Mouse (Mus musculus) embryonic facial prominence, embryonic 13.5 days (tissue): ENCODE measurements around the gene Ubash3a. TPM values are rescaled to one million over a fixed set of nuclear protein-coding genes. Genes with fewer than 3 reads are reported as not detected.

Experiments used
- ATAC-seq: fragments of 200-750 bp; cut with Nextera tagmentation; 2 replicates; pipeline ENCODE4 v1.8.0; 2017; ENCODE audit warnings: low read depth; ENCODE audit not compliant: insufficient number of reproducible peaks, insufficient read depth, low FRiP score, low TSS enrichment
- H3K27ac ChIP-seq: fragments of 300-500 bp; sonication (generic); 2 replicates; pipeline ENCODE4 v1.5.1; 2015; ENCODE audit warnings: moderate library complexity, mild to moderate bottlenecking, inconsistent platforms
- H3K27me3 ChIP-seq: fragments of 300-500 bp; sonication (generic); 2 replicates; pipeline ENCODE4 v1.6.1; 2015; ENCODE audit warnings: mild to moderate bottlenecking, inconsistent platforms
- H3K36me3 ChIP-seq: fragments of 300-500 bp; sonication (generic); 2 replicates; pipeline ENCODE4 v1.6.1; 2015; ENCODE audit warnings: mild to moderate bottlenecking, inconsistent platforms
- H3K4me1 ChIP-seq: fragments of 300-500 bp; sonication (generic); 2 replicates; pipeline ENCODE4 v1.6.1; 2015; ENCODE audit warnings: inconsistent platforms
- H3K4me2 ChIP-seq: fragments of 300-500 bp; sonication (generic); 2 replicates; pipeline ENCODE4 v1.6.1; 2015; ENCODE audit warnings: moderate library complexity, mild to moderate bottlenecking, inconsistent platforms
- H3K4me3 ChIP-seq: fragments of 300-500 bp; sonication (generic); 2 replicates; pipeline ENCODE4 v1.5.1; 2015; ENCODE audit warnings: mild to moderate bottlenecking, inconsistent platforms
- H3K9ac ChIP-seq: fragments of 300-500 bp; sonication (generic); 2 replicates; pipeline ENCODE4 v1.6.1; 2015; ENCODE audit warnings: mild to moderate bottlenecking, inconsistent platforms
- H3K9me3 ChIP-seq: fragments of 300-500 bp; sonication (generic); 2 replicates; pipeline ENCODE4 v1.6.1; 2016; ENCODE audit warnings: inconsistent platforms
- WGBS: fragments of 180-500 bp; shearing (Covaris S2); methylation state at CpG from one replicate; pipeline ENCODE4 v1.1.7; 2015; ENCODE audit warnings: mixed read lengths; 5-methylcytosine and 5-hydroxymethylcytosine counted together
- polyA plus RNA-seq: library from polyadenylated mRNA; unstranded; fragments of >200 nt; fragmentation: Nextera tagmentation; extraction: Ambion mirVana; gene quantifications from 2 replicates; pipeline ENCODE4 v1.2.1, GENCODE M21; 2015

The Ubash3a gene
- polyA plus RNA-seq, 1 experiment from 2014 or later: 0.24 TPM

- H3K4me2 ChIP-seq: no peak overlapping the region
- no peak overlapping the region for H3K27ac ChIP-seq
- H3K27me3 ChIP-seq: no peaks in the 10 kb centered on the region
- H3K9me3 ChIP-seq: no peaks in the 10 kb centered on the region
- no peak for ATAC-seq
- H3K9ac ChIP-seq: no peak overlapping the region
- H3K4me1 ChIP-seq: peaks cover 4% of the 10 kb centered on the region; the same call in 1 of the 2 replicates
- 79% methylated on average over 8 of the region's 8 CpGs for WGBS
- H3K36me3 ChIP-seq: no peaks in the 10 kb centered on the region
- no peak overlapping the region for H3K4me3 ChIP-seq
These were observed 15.8 kb upstream of the Ubash3a start for GRCm38 (mm10) chr17:31191825-31192224.

GRCm38 (mm10) chr17:31192663-31193062, 15.0 kb upstream of the Ubash3a start:
- no peak overlapping the region for H3K4me2 ChIP-seq
- peaks cover 4% of the 10 kb centered on the region; the same call in 1 of the 2 replicates for H3K4me1 ChIP-seq
- H3K4me3 ChIP-seq: no peak overlapping the region
- no peak overlapping the region for H3K27ac ChIP-seq
- no peaks in the 10 kb centered on the region for H3K9me3 ChIP-seq
- WGBS: 32% methylated on average over 2 of the region's 2 CpGs
- ATAC-seq: no peak
- H3K9ac ChIP-seq: no peak overlapping the region
- no peaks in the 10 kb centered on the region for H3K36me3 ChIP-seq
- no peaks in the 10 kb centered on the region for H3K27me3 ChIP-seq

- WGBS: 87% methylated on average over 9 of the region's 9 CpGs
- Histone ChIP-seq H3K4me2 (no peak overlapping the region), H3K4me3 (no peak overlapping the region), H3K9me3 (no peaks in the 10 kb centered on the region), H3K27ac (no peak overlapping the region), H3K4me1 (peaks cover 4% of the 10 kb centered on the region; the same call in 1 of the 2 replicates), H3K36me3 (no peaks in the 10 kb centered on the region), H3K9ac (no peak overlapping the region), H3K27me3 (no peaks in the 10 kb centered on the region)
- no peak for ATAC-seq
These were observed 14.3 kb upstream of the Ubash3a start for GRCm38 (mm10) chr17:31193360-31193759.

GRCm38 (mm10) chr17:31195207-31195606, 12.5 kb upstream of the Ubash3a start:
- Histone ChIP-seq H3K36me3 (no peaks in the 10 kb centered on the region), H3K4me1 (peaks cover 4% of the 10 kb centered on the region; the same call in 1 of the 2 replicates), H3K27me3 (no peaks in the 10 kb centered on the region), H3K9ac (no peak overlapping the region), H3K4me3 (no peak overlapping the region), H3K9me3 (no peaks in the 10 kb centered on the region), H3K27ac (no peak overlapping the region), H3K4me2 (no peak overlapping the region)
- WGBS: 88% methylated on average over 6 of the region's 6 CpGs
- no peak for ATAC-seq

- H3K4me2 ChIP-seq: no peak overlapping the region
- no peak overlapping the region for H3K9ac ChIP-seq
- H3K36me3 ChIP-seq: no peaks in the 10 kb centered on the region
- no peaks in the 10 kb centered on the region for H3K27me3 ChIP-seq
- H3K4me1 ChIP-seq: peaks cover 4% of the 10 kb centered on the region; the same call in 1 of the 2 replicates
- no peak for ATAC-seq
- no peaks in the 10 kb centered on the region for H3K9me3 ChIP-seq
- WGBS: 79% methylated on average over 7 of the region's 7 CpGs
- H3K4me3 ChIP-seq: no peak overlapping the region
- H3K27ac ChIP-seq: no peak overlapping the region
These were observed 11.4 kb upstream of the Ubash3a start for GRCm38 (mm10) chr17:31196283-31196682.

GRCm38 (mm10) chr17:31198877-31199276, 8.8 kb upstream of the Ubash3a start, which contains the start of gene Tmprss3:
Gene Tmprss3, minus strand, starts transcription at chr17:31198977.
- ATAC-seq: no peak
- 77% methylated on average over 11 of the region's 11 CpGs for WGBS

GRCm38 (mm10) chr17:31208654-31209053, 981 bp downstream of the Ubash3a start:
- Histone ChIP-seq H3K4me1 (no peaks in the 10 kb centered on the region), H3K36me3 (no peaks in the 10 kb centered on the region), H3K9me3 (no peaks in the 10 kb centered on the region), H3K4me2 (no peak overlapping the region), H3K27me3 (no peaks in the 10 kb centered on the region), H3K27ac (no peak overlapping the region), H3K9ac (no peak overlapping the region), H3K4me3 (no peak overlapping the region)
- no peak for ATAC-seq
- 86% methylated on average over 8 of the region's 8 CpGs for WGBS

More at GRCm38 (mm10) chr17:31198877-31199276, 8.8 kb upstream of the Ubash3a start, which contains the start of gene Tmprss3:
- Histone ChIP-seq H3K36me3 (no peaks in the 10 kb centered on the region), H3K27ac (no peak within 1 kb of the TSS), H3K4me1 (no peaks in the 10 kb centered on the region), H3K4me3 (no peak within 1 kb of the TSS), H3K9ac (no peak within 1 kb of the TSS), H3K4me2 (no peak within 1 kb of the TSS), H3K27me3 (no peaks in the 10 kb centered on the region), H3K9me3 (no peaks in the 10 kb centered on the region)

GRCm38 (mm10) chr17:31209376-31209930, 1.8 kb downstream of the Ubash3a start:
- Histone ChIP-seq H3K4me1 (no peaks in the 10 kb centered on the region), H3K9me3 (no peaks in the 10 kb centered on the region), H3K4me2 (no peak overlapping the region), H3K9ac (no peak overlapping the region), H3K27ac (no peak overlapping the region), H3K27me3 (no peaks in the 10 kb centered on the region), H3K36me3 (no peaks in the 10 kb centered on the region), H3K4me3 (no peak overlapping the region)
- WGBS: 91% methylated on average over 11 of the region's 11 CpGs
- ATAC-seq: no peak

GRCm38 (mm10) chr17:31210299-31210698, 2.6 kb downstream of the Ubash3a start:
- Histone ChIP-seq H3K4me1 (no peaks in the 10 kb centered on the region), H3K27me3 (no peaks in the 10 kb centered on the region), H3K36me3 (no peaks in the 10 kb centered on the region), H3K9me3 (no peaks in the 10 kb centered on the region), H3K4me2 (no peak overlapping the region), H3K9ac (no peak overlapping the region), H3K27ac (no peak overlapping the region), H3K4me3 (no peak overlapping the region)
- WGBS: 89% methylated on average over 7 of the region's 7 CpGs
- ATAC-seq: no peak

GRCm38 (mm10) chr17:31211881-31212280, 4.2 kb downstream of the Ubash3a start:
- Histone ChIP-seq H3K27me3 (no peaks in the 10 kb centered on the region), H3K4me2 (no peak overlapping the region), H3K4me3 (no peak overlapping the region), H3K9me3 (no peaks in the 10 kb centered on the region), H3K4me1 (no peaks in the 10 kb centered on the region), H3K27ac (no peak overlapping the region), H3K9ac (no peak overlapping the region), H3K36me3 (no peaks in the 10 kb centered on the region)
- ATAC-seq: no peak
- 88% methylated on average over 6 of the region's 6 CpGs for WGBS

GRCm38 (mm10) chr17:31216068-31216955, 8.6 kb downstream of the Ubash3a start:
- Histone ChIP-seq H3K9ac (no peak overlapping the region), H3K36me3 (no peaks in the 10 kb centered on the region), H3K27ac (no peak overlapping the region), H3K4me2 (no peak overlapping the region), H3K9me3 (no peaks in the 10 kb centered on the region), H3K27me3 (no peaks in the 10 kb centered on the region), H3K4me3 (no peak overlapping the region), H3K4me1 (peaks cover 3% of the 10 kb centered on the region; the same call in 1 of the 2 replicates)
- no peak for ATAC-seq
- 37% methylated on average over 5 of the region's 5 CpGs for WGBS
